Mouse (Mus musculus) kidney, postnatal 4 days (tissue): ENCODE results near the gene Ndufaf5.
"Not testable (repeated sequence)": the region's sequence is repeated elsewhere in the genome, so short reads cannot be mapped to it uniquely, and the experiment has no call there.

Experiments used
- DNase-seq, 2 experiments: peaks; one replicate each; pipeline ENCODE4 v3.0.0; 2021; ENCODE audit warnings: mixed read lengths in 2 of 2

The Ndufaf5 gene

DNA sequence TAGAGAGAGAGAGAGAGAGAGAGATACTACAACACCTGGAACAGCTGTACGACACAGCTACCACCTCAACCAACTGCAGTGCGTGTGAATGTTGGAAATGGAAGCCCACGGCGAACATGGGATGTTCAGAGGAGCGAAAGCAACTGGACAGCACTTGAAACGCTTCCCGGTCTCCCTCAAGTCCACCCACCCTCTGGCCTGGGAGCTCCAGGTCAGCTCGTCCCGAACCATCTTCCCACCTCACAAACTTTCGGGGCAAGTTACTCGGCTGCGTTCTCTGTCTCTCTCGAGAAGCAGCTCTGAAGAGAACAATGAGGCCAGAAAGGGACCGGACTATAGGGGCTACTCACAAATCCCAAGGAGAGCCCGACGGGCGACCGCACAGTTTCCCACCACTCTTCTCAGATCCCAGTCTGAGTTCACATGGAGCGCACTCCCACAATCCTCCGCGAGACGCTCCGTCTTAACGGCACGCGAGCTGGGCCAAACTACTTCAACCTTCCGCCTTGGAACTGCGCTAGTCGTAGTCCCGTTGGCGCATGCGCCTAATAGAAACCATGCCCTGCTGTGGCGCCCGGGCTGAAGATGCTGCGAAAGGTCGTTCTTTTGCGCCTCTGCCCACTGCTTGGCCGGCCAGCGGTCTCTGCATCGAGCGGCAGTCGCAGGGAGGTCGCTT is at the start of gene Ndufaf5, which contains the start of gene Esf1:
TSS of gene Ndufaf5 (plus strand) at position 523 of the 676 bp plus-strand sequence.
TSS of gene Esf1 (minus strand) at position 438 of the 676 bp plus-strand sequence.
- peak; percentile 98 for DNase-seq

DNA sequence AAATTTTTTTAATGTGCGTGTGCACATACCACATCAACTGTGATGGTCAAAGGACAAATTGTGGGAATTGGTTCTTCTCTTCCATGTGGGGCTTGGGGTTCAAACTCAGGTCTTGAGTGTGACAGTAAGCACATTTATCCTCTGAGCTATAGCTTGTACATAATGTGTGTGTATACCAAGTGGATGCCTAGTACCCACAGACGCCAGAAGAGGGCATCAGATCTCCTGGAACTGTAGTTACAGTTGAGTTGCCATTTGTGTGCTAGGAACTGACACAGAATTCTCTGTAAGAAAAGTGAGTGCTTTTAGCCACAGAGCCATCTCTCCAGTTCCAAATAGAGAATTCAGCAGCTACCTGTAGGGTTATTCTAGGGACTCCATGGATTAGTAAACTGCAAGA is 44.9 kb upstream of the Ndufaf5 start:
- DNase-seq: no peak

DNA sequence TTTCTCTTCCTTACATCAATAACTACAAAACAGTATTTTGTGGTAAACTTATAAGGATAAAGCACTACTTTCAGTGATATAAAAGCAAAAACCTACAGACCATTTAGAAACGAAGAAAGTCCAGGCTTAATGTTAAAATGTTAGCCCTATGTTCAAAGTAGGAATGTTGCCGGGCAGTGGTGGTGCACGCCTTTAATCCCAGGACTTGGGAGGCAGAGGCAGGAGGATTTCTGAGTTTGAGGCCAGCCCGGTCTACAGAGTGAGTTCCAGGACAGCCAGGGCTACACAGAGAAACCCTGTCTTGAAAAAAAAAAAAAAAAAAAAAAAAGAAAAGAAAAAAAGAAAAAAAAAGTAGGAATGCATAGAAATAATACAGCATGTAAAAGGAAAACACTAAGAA is 18.7 kb upstream of the Ndufaf5 start, which contains the start of gene Gm17374:
TSS of gene Gm17374 (plus strand) at position 301 of the 400 bp plus-strand sequence.
- not testable (repeated sequence) for DNase-seq

DNA sequence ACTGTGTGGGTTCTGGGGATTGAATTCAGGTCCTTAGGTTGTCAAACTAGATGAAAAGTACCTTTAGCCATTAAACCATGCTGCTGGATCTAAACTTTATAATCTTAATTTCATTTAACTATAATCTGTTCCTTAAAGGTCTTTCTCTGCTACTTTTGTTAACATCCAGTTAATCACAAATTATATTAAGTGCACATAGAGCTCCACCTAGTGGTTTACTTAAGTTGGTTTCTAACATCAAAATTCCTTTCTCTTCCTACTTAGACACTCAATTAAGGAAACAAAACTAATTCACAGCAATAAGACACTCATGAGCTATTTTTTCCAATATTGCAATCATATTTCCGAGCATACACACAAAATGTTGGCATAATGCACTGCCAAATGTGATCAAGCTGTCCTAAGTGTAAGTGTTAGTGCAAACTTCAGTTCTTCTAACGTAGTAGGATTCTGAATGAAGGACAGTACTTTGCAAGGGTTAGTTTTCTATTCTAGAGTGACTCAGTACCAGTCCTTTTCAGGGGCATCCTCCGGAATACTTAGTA is 11.2 kb upstream of the Ndufaf5 start:
- no peak for DNase-seq

DNA sequence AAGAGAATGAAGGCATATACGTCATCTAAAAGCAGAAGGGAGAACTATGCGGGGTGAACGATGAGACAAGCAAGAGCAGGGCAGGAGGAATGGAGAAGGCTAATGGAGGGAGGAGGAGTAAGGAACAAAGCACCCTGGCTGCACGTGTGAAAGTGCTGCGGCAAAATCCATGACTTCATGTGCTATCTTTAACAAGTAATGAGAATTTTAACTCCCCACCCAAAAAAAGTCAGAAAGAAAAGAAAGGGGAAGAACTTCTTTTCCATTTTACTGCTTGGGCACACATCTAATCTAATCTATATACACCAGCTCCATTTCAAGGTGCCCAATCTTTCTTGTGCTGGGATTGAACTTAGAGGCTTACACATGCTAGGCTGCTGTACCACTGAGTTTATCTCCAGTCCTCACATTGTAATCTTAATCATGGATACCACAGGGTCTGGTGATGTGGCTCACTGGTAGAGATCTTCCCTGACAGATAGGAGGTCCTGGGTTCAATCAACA is 7.0 kb upstream of the Ndufaf5 start:
- DNase-seq: no peak

DNA sequence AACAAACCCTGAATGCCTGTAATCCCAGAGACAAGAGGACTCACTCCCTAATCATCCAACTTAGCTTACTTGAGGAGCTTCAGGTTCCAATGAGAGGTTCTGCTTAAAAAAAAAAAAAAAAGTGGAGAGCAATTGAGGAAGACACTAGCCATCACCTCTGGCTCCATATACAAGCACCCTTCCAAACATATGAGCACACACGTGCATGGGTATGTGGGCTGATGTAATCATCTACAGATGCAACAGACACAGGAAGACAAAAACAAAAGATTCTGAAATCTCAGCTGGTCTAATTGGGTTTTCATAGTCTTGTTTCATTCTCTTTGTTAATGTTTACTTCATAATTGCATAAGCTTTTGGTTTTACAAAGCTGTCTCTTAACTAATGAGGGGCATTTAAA is 1.4 kb upstream of the Ndufaf5 start:
- no peak for DNase-seq

DNA sequence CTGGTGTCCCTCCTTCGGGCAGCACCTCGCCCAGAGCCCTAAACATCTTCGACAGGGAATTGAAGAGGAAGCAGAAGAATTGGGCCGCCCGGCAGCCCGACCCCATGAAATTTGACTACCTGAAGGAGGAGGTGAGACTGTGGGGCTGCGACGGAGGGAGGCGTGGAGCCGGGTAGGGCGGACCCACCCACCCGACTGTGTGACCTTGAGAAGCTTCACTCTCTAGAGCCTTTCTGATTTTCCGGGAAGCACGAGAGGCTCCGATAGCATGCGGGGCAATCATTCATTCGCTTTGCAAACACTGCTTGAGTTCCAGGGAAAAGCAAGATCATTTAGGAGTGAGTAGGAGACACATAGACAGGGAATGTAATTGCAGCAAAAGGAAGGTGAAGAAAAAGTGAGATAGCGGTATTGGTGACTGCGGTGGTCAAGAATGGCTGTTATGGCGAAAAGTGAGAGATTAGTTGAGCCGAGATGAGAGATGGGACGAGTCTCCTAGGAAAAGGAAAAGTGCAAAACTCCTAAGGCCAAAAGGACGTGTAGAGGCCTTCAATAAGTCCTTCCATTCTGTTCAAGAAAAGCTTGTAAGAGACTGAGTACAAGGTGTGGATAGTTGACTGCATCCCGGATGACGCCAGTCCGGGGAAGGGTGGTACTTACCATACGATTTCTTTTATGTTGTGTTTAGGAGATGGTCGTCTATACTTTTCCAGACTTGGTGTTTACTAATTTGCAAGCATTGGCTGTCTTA is 529 bp downstream of the Ndufaf5 start:
- no peak for DNase-seq

DNA sequence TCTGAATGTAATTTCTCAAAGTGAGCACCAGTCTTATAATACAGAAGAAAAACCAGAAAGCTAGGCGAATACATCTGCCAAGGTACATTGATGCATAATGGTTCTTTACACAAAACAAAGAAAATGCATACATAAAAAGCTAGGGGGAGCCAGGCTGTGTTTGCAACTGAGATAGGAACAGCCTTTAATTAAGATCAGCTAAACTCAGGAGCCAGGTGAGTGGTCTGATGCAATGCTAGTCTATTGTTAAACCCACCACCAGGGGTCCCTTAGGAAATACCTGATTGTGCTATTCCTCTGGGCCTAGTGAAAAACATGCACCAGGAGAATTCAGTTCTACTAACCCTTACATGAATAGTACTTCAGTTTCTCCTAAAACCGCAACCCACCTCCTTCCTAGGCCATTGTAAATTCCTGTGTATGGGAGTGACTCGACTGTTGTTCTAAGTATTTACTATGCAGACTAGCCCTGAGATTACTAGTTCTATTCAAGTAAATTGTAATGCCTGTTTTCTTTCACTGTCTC is 15.3 kb downstream of the Ndufaf5 start:
- not testable (repeated sequence) for DNase-seq

DNA sequence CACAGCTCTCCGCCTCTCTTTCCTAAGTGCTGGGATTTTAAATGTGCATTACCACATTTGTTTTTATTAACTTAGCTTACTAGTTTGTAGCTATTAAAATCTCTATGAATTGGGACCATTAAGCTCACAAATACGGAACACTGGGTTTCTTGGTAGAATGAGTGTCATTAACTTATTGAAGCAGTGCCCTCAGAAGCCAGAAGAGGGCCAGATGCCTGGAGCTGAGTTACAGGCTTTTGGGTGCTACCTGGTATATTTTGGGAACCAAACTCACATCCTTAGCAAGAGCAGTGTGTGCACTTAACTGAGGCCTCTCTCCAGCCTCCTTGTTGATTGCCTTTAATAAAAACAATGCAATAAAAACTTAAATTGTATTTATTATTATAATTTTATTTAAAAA is 30.3 kb downstream of the Ndufaf5 start:
- peak in 1 of 2 experiments; percentile 5 for DNase-seq

DNA sequence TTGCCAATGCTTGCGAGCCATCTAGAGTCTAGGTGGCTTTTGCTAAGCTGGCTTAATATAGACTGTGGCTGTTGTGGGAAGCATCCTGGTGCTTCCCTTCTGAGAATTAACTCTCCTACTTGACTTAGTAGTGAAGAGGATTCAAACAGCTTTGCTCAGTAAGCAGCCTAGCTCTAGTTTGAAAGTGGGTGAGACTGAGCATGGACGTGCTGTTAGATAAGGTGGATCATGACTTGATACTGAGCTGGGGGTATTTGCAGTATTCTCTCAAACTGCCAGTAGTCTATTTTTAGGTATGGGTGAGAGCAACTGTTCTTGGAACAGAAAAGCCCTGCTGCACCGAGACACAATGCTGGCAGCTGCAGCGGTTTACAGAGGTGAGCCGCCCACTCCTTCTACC is 32.1 kb downstream of the Ndufaf5 start:
- DNase-seq: no peak

DNA sequence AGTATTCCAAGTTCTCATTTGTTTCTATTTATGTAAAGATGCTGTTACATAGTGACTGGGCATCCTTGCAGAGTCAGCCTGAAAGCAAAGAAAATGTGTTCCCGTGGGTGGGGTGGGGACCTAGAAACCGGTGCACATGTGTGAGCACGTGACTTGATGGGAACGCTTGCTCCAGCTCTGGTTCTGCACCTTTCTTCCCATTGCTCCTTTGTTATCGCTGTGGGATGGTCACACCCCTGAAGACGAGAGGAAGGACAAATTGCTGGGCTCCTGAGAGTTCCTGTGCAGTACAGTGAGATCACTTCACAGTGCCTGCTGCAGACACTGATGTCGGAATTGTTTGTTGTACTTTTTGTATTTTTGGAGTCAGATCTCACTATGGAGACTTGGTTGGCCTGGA is 33.3 kb downstream of the Ndufaf5 start:
- no peak for DNase-seq

DNA sequence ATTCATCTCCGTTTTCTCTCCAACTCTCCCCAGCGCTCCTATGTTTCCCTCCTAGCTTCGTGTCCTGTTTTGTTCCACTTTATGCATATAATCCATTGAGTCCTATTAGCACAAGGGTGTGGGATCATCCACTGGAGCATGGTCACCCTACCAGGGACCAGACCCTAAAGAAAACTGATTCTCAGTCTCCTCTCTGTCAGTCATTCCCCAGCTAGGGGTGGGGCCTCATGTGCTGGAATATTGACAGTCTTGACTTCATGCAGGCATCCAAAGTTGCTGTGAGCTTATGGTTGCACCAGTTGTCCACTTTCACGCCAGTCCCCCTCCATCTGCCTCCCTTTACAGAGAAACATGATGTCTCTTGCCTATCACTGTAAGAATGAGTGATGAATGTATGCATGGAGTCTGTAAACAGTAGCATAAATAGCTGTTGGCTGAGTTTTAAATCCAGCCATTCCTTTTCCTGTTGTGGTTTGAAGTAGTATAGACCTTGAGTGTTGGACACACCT is 44.1 kb downstream of the Ndufaf5 start:
- no peak for DNase-seq

DNA sequence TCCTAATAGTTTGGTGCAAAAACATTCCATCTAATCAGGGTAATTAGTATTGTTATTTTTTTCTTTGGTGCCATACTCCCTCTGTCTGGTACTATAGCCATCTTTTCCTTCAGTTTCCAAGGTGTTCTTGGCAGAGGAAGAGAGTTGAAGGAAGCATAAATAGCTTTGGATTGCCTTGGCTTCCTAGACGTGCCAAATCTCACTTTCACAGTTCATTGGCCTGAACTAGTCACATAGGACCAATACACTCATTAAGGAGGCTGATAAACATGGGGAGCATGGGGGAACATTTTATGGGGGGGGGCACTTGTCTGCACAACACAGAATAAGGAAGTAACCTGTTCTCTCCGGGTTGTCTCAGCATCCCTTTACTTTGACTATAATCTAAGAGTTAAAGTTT is 45.0 kb downstream of the Ndufaf5 start:
- no peak for DNase-seq

DNA sequence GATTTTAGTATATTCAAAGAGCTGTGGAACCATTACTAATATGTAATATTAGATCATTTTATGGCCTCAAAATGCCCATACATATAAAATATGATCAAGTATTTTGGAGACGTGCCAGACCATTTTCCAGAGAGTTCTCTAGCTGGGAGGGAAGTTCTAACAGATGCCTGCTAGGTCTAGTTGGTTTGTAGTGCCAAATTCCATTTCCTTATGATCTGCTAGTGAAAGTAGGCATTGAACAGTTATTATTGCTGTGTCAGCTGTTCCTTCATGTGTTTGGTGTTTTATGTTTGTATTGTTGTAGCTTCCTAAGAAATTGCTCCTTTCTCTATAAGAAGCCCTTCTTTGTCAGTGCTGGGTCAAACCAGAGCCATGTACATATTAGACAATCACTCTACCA is 45.5 kb downstream of the Ndufaf5 start:
- DNase-seq: no peak

DNA sequence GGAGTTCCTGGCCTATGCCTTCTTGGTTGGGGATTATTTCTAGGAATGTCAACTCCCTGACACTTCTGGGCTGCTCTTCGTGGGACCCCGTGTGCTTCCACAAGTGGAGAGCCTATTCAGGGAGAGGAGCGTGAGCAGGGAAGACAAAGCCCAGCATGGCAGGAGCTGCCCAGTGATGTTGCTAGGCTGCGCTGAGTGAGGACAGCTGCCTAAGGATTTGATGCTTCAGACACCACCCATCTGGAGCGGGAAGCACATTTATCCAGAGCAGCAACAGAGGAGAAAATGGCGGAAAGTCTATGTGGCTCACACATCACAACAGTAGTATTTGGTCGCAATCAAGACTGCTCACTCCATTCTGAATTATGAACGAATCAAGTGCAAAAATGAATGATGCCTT is 49.9 kb downstream of the Ndufaf5 start:
- no peak for DNase-seq

DNA sequence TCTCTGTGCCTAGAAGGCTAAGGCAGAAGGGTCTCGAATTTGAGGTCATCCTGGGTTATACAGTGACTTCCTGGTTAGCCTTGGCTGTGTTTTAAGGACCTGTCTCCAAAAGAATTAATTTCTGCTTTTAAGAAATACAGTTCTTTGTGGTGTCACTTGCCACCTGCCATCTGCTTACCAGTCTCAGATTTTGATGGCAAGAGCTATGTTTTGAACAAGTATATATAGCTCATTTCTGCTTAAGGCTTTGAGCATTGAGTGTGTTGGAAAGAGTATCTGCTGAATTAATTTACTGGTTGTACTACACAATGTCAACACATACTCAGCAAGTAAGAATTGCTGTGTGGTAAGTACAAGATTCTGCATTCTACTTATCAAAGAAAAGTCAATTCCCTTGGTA is 59.8 kb downstream of the Ndufaf5 start:
- DNase-seq: no peak

DNA sequence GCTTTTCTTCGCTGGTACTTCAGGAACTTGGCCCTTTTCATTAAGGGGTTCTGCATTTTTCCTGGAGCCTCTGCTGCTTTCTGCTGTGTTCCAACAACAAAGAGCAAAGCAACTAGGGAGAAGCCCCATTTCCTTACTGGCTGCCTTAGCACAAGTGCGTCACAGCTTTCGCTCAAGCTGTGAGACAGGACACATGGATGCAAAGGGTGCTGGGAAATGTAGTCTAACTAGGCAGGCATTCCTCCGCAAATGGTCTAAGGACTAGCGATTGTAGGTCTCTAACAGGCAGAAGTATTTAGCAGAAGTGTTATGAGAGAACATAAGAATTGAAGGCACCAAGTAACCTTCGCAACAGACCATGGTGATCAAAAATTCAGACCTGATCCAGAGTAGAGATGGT is 66.8 kb downstream of the Ndufaf5 start:
- DNase-seq: peak in 1 of 2 experiments; percentile 3

DNA sequence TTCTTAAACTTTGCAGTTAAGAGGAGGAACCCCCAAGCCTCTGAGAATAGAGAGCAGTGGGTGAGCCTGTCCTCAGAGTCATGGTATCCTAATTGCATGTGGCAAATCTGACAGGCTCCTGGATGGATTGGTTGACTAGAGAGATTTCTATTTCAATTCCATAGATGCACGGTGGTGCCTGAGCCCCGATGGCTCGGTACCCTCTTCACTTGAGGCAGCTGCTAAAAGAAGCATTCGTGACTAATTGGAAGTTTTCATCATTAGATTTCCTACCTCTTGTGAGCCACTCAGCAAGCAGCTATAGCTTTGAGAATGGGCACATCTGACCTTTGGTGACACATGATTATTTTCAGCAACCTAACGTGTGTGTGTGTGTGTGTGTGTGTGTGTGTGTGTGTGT is 71.9 kb downstream of the Ndufaf5 start:
- DNase-seq: no peak

DNA sequence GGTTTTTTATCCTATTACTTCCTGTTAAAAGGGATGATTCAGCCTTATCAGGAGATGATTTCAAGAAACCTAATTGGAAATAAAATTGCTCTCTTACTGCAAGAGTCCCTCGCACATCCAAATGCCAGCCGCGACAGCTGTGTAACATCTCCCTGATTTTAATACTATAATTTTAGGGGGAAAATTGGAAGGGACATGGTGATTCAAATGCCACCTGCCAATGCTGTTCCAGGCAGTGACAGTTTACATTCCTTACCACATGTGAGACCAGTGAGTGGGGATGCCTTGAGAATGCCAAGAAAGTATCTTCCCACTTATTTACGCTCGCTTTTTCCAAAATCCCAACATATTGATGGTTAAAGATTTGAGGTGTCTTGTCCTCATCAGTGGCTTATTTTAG is 72.7 kb downstream of the Ndufaf5 start:
- DNase-seq: no peak
